ENCODE assay signal across 9 mouse cellular contexts in genomic region chrX:102250891-102251170, GRCm38 (mm10). TPM values are rescaled to one million over a fixed set of nuclear protein-coding genes. Genes with fewer than 3 reads are reported as not detected.
DNase-seq lines count a peak whose midpoint lies in the region; ATAC-seq lines count a peak whose summit lies in the region.
"Had no signal": no experiment of that assay in that cellular context is flagged by ENCODE, and none has a peak within 500 bp of the region (broad histone marks: within the 10 kb centered on the region; RNA-seq: fewer than 3 reads in every experiment).

No protein-coding gene starts in this region.

- peak overlapping the region; percentile 67 for H3K4me3 ChIP-seq in heart, embryonic 15.5 days
- H3K4me3 ChIP-seq in hindbrain, embryonic 12.5 days = peak overlapping the region; percentile 54
- H3K4me3 ChIP-seq in midbrain, embryonic 14.5 days (replicated peaks; ENCODE audit: low read depth, low read length) = peak overlapping the region; percentile 52

- H3K9ac ChIP-seq in heart, embryonic 15.5 days = peak overlapping the region; percentile 70
- peak overlapping the region; percentile 57 for H3K9ac ChIP-seq in hindbrain, embryonic 12.5 days
- H3K9ac ChIP-seq in midbrain, embryonic 14.5 days (replicated peaks; ENCODE audit: low read length) = peak overlapping the region; percentile 40

- H3K27me3 ChIP-seq in heart, embryonic 15.5 days = peaks cover 61% of the 10 kb centered on the region
- peaks cover 70% of the 10 kb centered on the region for H3K27me3 ChIP-seq in hindbrain, embryonic 12.5 days
- peaks cover 14% of the 10 kb centered on the region for H3K27me3 ChIP-seq in midbrain, embryonic 14.5 days (ENCODE audit: control insufficient read depth, insufficient read depth, low read length)
- H3K27me3 ChIP-seq: Patski had no signal

- intact Hi-C loops in heart, postnatal 14 days (cut with DNase I) = loop anchor here (5.0 kb wide), 2 partner anchors 56 to 226 kb away; no protein-coding TSS in a partner anchor

- peaks cover 6% of the 10 kb centered on the region; the same call in 1 of the 2 replicates for H3K4me1 ChIP-seq in heart, embryonic 15.5 days (replicated peaks)
- H3K4me1 ChIP-seq in hindbrain, embryonic 12.5 days = no peaks in the 10 kb centered on the region
- no peaks in the 10 kb centered on the region for H3K4me1 ChIP-seq in midbrain, embryonic 14.5 days (ENCODE audit: control insufficient read depth, insufficient read depth, low read length)

- no peak for ATAC-seq in heart, embryonic 15.5 days (replicated peaks; ENCODE audit: insufficient number of reproducible peaks, insufficient read depth, low FRiP score, low read depth)
- no peak for ATAC-seq in hindbrain, embryonic 12.5 days (ENCODE audit: low FRiP score)
- ATAC-seq in midbrain, embryonic 14.5 days (ENCODE audit: low FRiP score, low TSS enrichment) = no peak
- ATAC-seq in frontal cortex, adult (ENCODE audit: low TSS enrichment) = no peak
- ATAC-seq in inflammation-experienced regulatory T-cells, adult 6 months = no peak

- DNase-seq in heart, postnatal 14 days = no peak
- peak; percentile 7 for DNase-seq in MN1 (ENCODE audit: low spot score)
- no peak for DNase-seq in midbrain, embryonic 14.5 days
- no peak for DNase-seq in kidney, postnatal 10 days

- 10% methylated on average over 24 of the region's 24 CpGs for WGBS in heart, embryonic 15.5 days
- WGBS in hindbrain, embryonic 12.5 days = 17% methylated on average over 24 of the region's 24 CpGs
- 27% methylated on average over 24 of the region's 24 CpGs for WGBS in midbrain, embryonic 14.5 days

- H3K9me3 ChIP-seq in heart, embryonic 15.5 days (replicated peaks) = no peaks in the 10 kb centered on the region
- H3K9me3 ChIP-seq in hindbrain, embryonic 12.5 days (replicated peaks) = no peaks in the 10 kb centered on the region
- no peaks in the 10 kb centered on the region for H3K9me3 ChIP-seq in midbrain, embryonic 14.5 days (ENCODE audit: control insufficient read depth, low read length)

- H3K27ac ChIP-seq in heart, embryonic 15.5 days = peak overlapping the region; percentile 76
- H3K27ac ChIP-seq in hindbrain, embryonic 12.5 days = no peak overlapping the region
- H3K27ac ChIP-seq in midbrain, embryonic 14.5 days (replicated peaks; ENCODE audit: low read depth, low read length) = no peak overlapping the region

- H3K36me3 ChIP-seq in heart, embryonic 15.5 days = no peaks in the 10 kb centered on the region
- no peaks in the 10 kb centered on the region for H3K36me3 ChIP-seq in hindbrain, embryonic 12.5 days
- no peaks in the 10 kb centered on the region for H3K36me3 ChIP-seq in midbrain, embryonic 14.5 days (ENCODE audit: control insufficient read depth, insufficient read depth, low read length)

- peak overlapping the region; percentile 81 for H3K4me2 ChIP-seq in heart, embryonic 15.5 days
- peak overlapping the region; percentile 82 for H3K4me2 ChIP-seq in hindbrain, embryonic 12.5 days (replicated peaks)
- H3K4me2 ChIP-seq in midbrain, embryonic 14.5 days (ENCODE audit: low read length) = peak overlapping the region; percentile 81

RNA-seq across cellular contexts. Expression of gene Cited1, which starts 1.1 kb away (rescaled TPM):
- 392 and 393 TPM in 2 replicates for polyA plus RNA-seq in heart, embryonic 15.5 days (2015; fragmentation: Nextera tagmentation; extraction: Ambion mirVana)
- total RNA-seq in heart, postnatal 14 days (2021) = 1 to 10 TPM; 4.2 to 4.4 TPM
- polyA plus RNA-seq in hindbrain, embryonic 12.5 days (2016; fragmentation: Nextera tagmentation; extraction: Ambion mirVana) = 11.0 and 17.5 TPM in 2 replicates
- polyA plus RNA-seq in midbrain, embryonic 14.5 days (2014; fragmentation: Nextera tagmentation; extraction: Ambion mirVana) = 9.9 and 14.2 TPM in 2 replicates
- not detected for polyA plus RNA-seq in inflammation-experienced regulatory T-cells, adult 6 months (2017; shearing (Covaris generic))

Comparison
In these comparisons a context has a peak if more than half of its experiments do, and no peak if none do; other contexts are left out.
1. RNA of gene Cited1, which starts 1.1 kb away (polyA plus RNA-seq): 392 to 393 TPM in heart, embryonic 15.5 days; 11.0 to 17.5 TPM in hindbrain, embryonic 12.5 days, 9.9 to 14.2 TPM in midbrain, embryonic 14.5 days and not detected in inflammation-experienced regulatory T-cells, adult 6 months; every median in the first group is over 10 times any median in the second.
2. Peak in every context shown above with its lines, with median percentiles within 50 percentile points of each other: H3K4me2 ChIP-seq, H3K4me3 ChIP-seq and H3K9ac ChIP-seq.